Mouse (Mus musculus) hindbrain, embryonic 14.5 days (tissue): Measurements from ENCODE around the gene Gabrd. TPM values are rescaled to one million over a fixed set of nuclear protein-coding genes. Genes with fewer than 3 reads are reported as not detected.
A peak's percentile ranks its signal among the peaks of the same experiment; 100 is the strongest.
"Not testable (repeated sequence)": the region's sequence is repeated elsewhere in the genome, so short reads cannot be mapped to it uniquely, and the experiment has no call there.

ENCODE experiments used
- ATAC-seq: fragments of 200-750 bp; cut with Nextera tagmentation; 2 replicates; pipeline ENCODE4 v1.8.0; 2017; ENCODE audit warnings: moderate number of reproducible peaks, mild to moderate bottlenecking, moderate TSS enrichment, moderate library complexity; ENCODE audit not compliant: low FRiP score
- DNase-seq: peaks from one replicate; pipeline ENCODE4 v3.0.0-alpha.2; 2015; ENCODE audit warnings: low spot score
- H3K27ac ChIP-seq: fragments of 300-500 bp; sonication (generic); 2 replicates; pipeline ENCODE4 v1.5.1; 2014; ENCODE audit warnings: mild to moderate bottlenecking, moderate library complexity
- H3K27me3 ChIP-seq: fragments of 300-500 bp; sonication (generic); 2 replicates; pipeline ENCODE4 v1.6.1; 2014; ENCODE audit warnings: mild to moderate bottlenecking, low read length, mixed read lengths; ENCODE audit not compliant: control insufficient read depth, insufficient read depth
- H3K36me3 ChIP-seq: fragments of 300-500 bp; sonication (generic); replicated peaks from 2 replicates; pipeline ENCODE4 v1.6.1; 2014; ENCODE audit not compliant: control insufficient read depth, insufficient read depth
- H3K4me1 ChIP-seq: fragments of 300-500 bp; sonication (generic); replicated peaks from 2 replicates; pipeline ENCODE4 v1.6.1; 2014; ENCODE audit warnings: antibody characterized with exemption, low read length, mixed read lengths; ENCODE audit not compliant: control insufficient read depth, insufficient read depth
- H3K4me2 ChIP-seq: fragments of 300-500 bp; sonication (generic); replicated peaks from 2 replicates; pipeline ENCODE4 v1.6.1; 2014; ENCODE audit warnings: mild to moderate bottlenecking, moderate library complexity
- H3K4me3 ChIP-seq: fragments of 300-500 bp; sonication (generic); replicated peaks from 2 replicates; pipeline ENCODE4 v1.5.1; 2014; ENCODE audit warnings: mild to moderate bottlenecking, low read length
- H3K9ac ChIP-seq: fragments of 300-500 bp; sonication (generic); 2 replicates; pipeline ENCODE4 v1.6.1; 2014
- H3K9me3 ChIP-seq: fragments of 300-500 bp; sonication (generic); 2 replicates; pipeline ENCODE4 v1.6.1; 2016; ENCODE audit warnings: low read length; ENCODE audit not compliant: control insufficient read depth
- WGBS: fragments of 180-500 bp; shearing (Covaris S2); extraction: QIAGEN DNeasy Blood & Tissue Kit; methylation state at CpG from one replicate; pipeline ENCODE4 v1.1.7; 2014; 5-methylcytosine and 5-hydroxymethylcytosine counted together
- polyA plus RNA-seq: library from polyadenylated mRNA; unstranded; fragments of >200 nt; fragmentation: Nextera tagmentation; extraction: Ambion mirVana; gene quantifications from 2 replicates; pipeline ENCODE4 v1.2.1, GENCODE M21; 2014

Gene Gabrd
- 0.13 TPM in 1 of 2 replicates, not detected in the other for polyA plus RNA-seq

GRCm38 (mm10) chr4:155397511-155398221 is at the start of gene Gabrd:
TSS of gene Gabrd (minus strand) at chr4:155398112.
- no peaks in the 10 kb centered on the region for H3K4me1 ChIP-seq
- DNase-seq (no peak), ATAC-seq (peak; percentile 24; the same call in 1 of the 2 replicates)
- H3K27ac ChIP-seq: no peak within 1 kb of the TSS
- H3K4me2 ChIP-seq: peak within 1 kb of the TSS; percentile 64
- peaks cover 49% of the 10 kb centered on the region for H3K27me3 ChIP-seq
- no peaks in the 10 kb centered on the region for H3K36me3 ChIP-seq
- 0 out of 2 replicates have a peak within 1 kb of the TSS, but pooled peaks have one; percentile 22 for H3K9ac ChIP-seq
- 2% methylated on average over 43 of the region's 57 CpGs for WGBS
- H3K4me3 ChIP-seq: peak within 1 kb of the TSS; percentile 36
- H3K9me3 ChIP-seq: no peaks in the 10 kb centered on the region

- Histone ChIP-seq H3K27ac (no peak overlapping the region), H3K4me2 (no peak overlapping the region), H3K9me3 (no peaks in the 10 kb centered on the region), H3K4me3 (no peak overlapping the region), H3K27me3 (no peaks in the 10 kb centered on the region), H3K36me3 (no peaks in the 10 kb centered on the region), H3K9ac (no peak overlapping the region), H3K4me1 (no peaks in the 10 kb centered on the region)
- ATAC-seq: no peak
- WGBS: 79% methylated on average over 3 of the region's 3 CpGs
- no peak for DNase-seq
Observed at GRCm38 (mm10) chr4:155442808-155443207, 44.9 kb upstream of the Gabrd start.

- no peak overlapping the region for H3K4me2 ChIP-seq
- no peaks in the 10 kb centered on the region for H3K27me3 ChIP-seq
- no peak overlapping the region for H3K9ac ChIP-seq
- 82% methylated on average over 5 of the region's 5 CpGs for WGBS
- H3K4me1 ChIP-seq: no peaks in the 10 kb centered on the region
- H3K36me3 ChIP-seq: no peaks in the 10 kb centered on the region
- ATAC-seq (no peak), DNase-seq (no peak)
- H3K9me3 ChIP-seq: no peaks in the 10 kb centered on the region
- no peak overlapping the region for H3K27ac ChIP-seq
- no peak overlapping the region for H3K4me3 ChIP-seq
Observed at GRCm38 (mm10) chr4:155433993-155434392, 36.1 kb upstream of the Gabrd start.

GRCm38 (mm10) chr4:155432358-155432757 is 34.4 kb upstream of the Gabrd start:
- Histone ChIP-seq H3K27ac (no peak overlapping the region), H3K36me3 (no peaks in the 10 kb centered on the region), H3K4me3 (no peak overlapping the region), H3K27me3 (no peaks in the 10 kb centered on the region), H3K4me1 (no peaks in the 10 kb centered on the region), H3K9ac (no peak overlapping the region), H3K9me3 (no peaks in the 10 kb centered on the region), H3K4me2 (no peak overlapping the region)
- no peak for ATAC-seq
- 91% methylated on average over 6 of the region's 6 CpGs for WGBS
- DNase-seq: no peak

GRCm38 (mm10) chr4:155429202-155429601 is 31.3 kb upstream of the Gabrd start:
- Histone ChIP-seq H3K27me3 (no peaks in the 10 kb centered on the region), H3K4me3 (no peak overlapping the region), H3K4me1 (no peaks in the 10 kb centered on the region), H3K9me3 (no peaks in the 10 kb centered on the region), H3K27ac (no peak overlapping the region), H3K9ac (no peak overlapping the region), H3K36me3 (no peaks in the 10 kb centered on the region), H3K4me2 (no peak overlapping the region)
- no peak for DNase-seq
- no peak for ATAC-seq
- 95% methylated on average over 3 of the region's 3 CpGs for WGBS

GRCm38 (mm10) chr4:155428442-155428841 is 30.5 kb upstream of the Gabrd start:
- no peak for DNase-seq
- no peak for ATAC-seq
- no peaks in the 10 kb centered on the region for H3K4me1 ChIP-seq

GRCm38 (mm10) chr4:155426272-155426671 is 28.4 kb upstream of the Gabrd start:
- WGBS: 82% methylated on average over 6 of the region's 6 CpGs
- DNase-seq: no peak
- H3K4me1 ChIP-seq: no peaks in the 10 kb centered on the region
- H3K36me3 ChIP-seq: no peaks in the 10 kb centered on the region
- no peak overlapping the region for H3K4me2 ChIP-seq
- no peak for ATAC-seq
- H3K27ac ChIP-seq: no peak overlapping the region
- no peaks in the 10 kb centered on the region for H3K9me3 ChIP-seq
- H3K9ac ChIP-seq: no peak overlapping the region
- no peak overlapping the region for H3K4me3 ChIP-seq
- no peaks in the 10 kb centered on the region for H3K27me3 ChIP-seq

More at GRCm38 (mm10) chr4:155428442-155428841, 30.5 kb upstream of the Gabrd start:
- Histone ChIP-seq H3K9ac (no peak overlapping the region), H3K4me2 (no peak overlapping the region), H3K36me3 (no peaks in the 10 kb centered on the region), H3K4me3 (no peak overlapping the region), H3K27ac (no peak overlapping the region), H3K27me3 (no peaks in the 10 kb centered on the region), H3K9me3 (no peaks in the 10 kb centered on the region)

- no peak overlapping the region for H3K4me3 ChIP-seq
- ATAC-seq (no peak), DNase-seq (no peak)
- H3K4me2 ChIP-seq: no peak overlapping the region
- WGBS: 94% methylated on average over 5 of the region's 5 CpGs
- H3K27ac ChIP-seq: no peak overlapping the region
- H3K36me3 ChIP-seq: no peaks in the 10 kb centered on the region
- no peaks in the 10 kb centered on the region for H3K9me3 ChIP-seq
- H3K9ac ChIP-seq: no peak overlapping the region
- no peaks in the 10 kb centered on the region for H3K4me1 ChIP-seq
- H3K27me3 ChIP-seq: no peaks in the 10 kb centered on the region
Observed at GRCm38 (mm10) chr4:155423988-155424387, 26.1 kb upstream of the Gabrd start.

GRCm38 (mm10) chr4:155421412-155422370 is 23.8 kb upstream of the Gabrd start:
- not testable (repeated sequence) for H3K27ac ChIP-seq, H3K4me2 ChIP-seq, H3K4me3 ChIP-seq, H3K9me3 ChIP-seq, DNase-seq, H3K27me3 ChIP-seq, ATAC-seq, H3K4me1 ChIP-seq, H3K36me3 ChIP-seq, H3K9ac ChIP-seq
- WGBS: 86% methylated on average over 20 of the region's 30 CpGs
